Mouse (Mus musculus) bone marrow, adult 2 months (tissue): ENCODE data around the gene Shank3. TPM values are rescaled to one million over a fixed set of nuclear protein-coding genes. Genes with fewer than 3 reads are reported as not detected.

Source experiments
- H3K27ac ChIP-seq: fragments of 200-500 bp; 2 replicates; pipeline ENCODE4 v1.5.1; 2012; ENCODE audit warnings: low read depth, mild to moderate bottlenecking, control low read depth, inconsistent platforms, low read length; ENCODE audit not compliant: control insufficient read depth, poor library complexity, insufficient read depth
- H3K4me1 ChIP-seq: fragments of 200-500 bp; 2 replicates; pipeline ENCODE4 v1.6.1; 2011; ENCODE audit warnings: low read length; ENCODE audit not compliant: control insufficient read depth, insufficient read depth
- H3K4me3 ChIP-seq: fragments of 200-500 bp; replicated peaks from 2 replicates; pipeline ENCODE3; 2011; ENCODE audit warnings: mild to moderate bottlenecking, low read depth, low read length, control low read depth; ENCODE audit not compliant: control insufficient read depth
- CTCF ChIP-seq: fragments of 200-500 bp; IDR thresholded peaks from 2 replicates; pipeline ENCODE4 v1.5.1; 2011; ENCODE audit warnings: low read length, control low read depth; ENCODE audit not compliant: control insufficient read depth, insufficient read depth
- POLR2A ChIP-seq: fragments of 200-500 bp; IDR thresholded peaks from 2 replicates; pipeline ENCODE4 v1.6.1; 2011; ENCODE audit warnings: low read depth, mild to moderate bottlenecking, control low read depth, low read length, borderline replicate concordance; ENCODE audit not compliant: control insufficient read depth
- WGBS: fragments of 180-500 bp; shearing (Covaris S2); methylation state at CpG from one replicate; pipeline ENCODE4 v1.1.7; 2018; 5-methylcytosine and 5-hydroxymethylcytosine counted together
- polyA plus RNA-seq: library from polyadenylated mRNA; stranded (reverse); fragments of >200 nt; gene quantifications from 2 replicates; pipeline ENCODE4 v1.2.4, GENCODE M21; 2011; ENCODE audit warnings: low replicate concordance; ENCODE audit not compliant: missing spikeins, insufficient read depth, insufficient read length

The Shank3 gene
- polyA plus RNA-seq, 1 experiment: 23.6 TPM

DNA sequence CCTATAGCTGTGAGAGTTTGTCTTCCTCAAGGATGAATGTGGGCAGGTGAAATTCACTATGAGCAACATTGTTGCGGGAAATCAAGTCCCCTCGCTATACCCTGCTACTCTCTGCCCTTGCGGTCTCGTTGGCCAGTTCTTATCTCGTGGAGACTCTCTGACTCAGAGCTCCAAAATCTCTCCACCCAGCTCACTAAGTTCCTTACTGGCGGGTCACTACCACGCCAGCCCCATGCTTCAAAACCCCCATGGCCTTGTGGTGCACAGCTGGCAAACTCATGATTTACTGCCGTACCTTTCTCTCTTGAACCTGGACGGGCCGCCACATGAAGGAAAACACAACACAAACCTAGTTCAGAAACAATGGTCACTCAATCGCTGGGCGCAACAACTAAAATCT, 11.2 kb upstream of the Shank3 start:
- TF ChIP-seq CTCF (no peak), POLR2A (no peak)
- Histone ChIP-seq H3K27ac (no peak overlapping the region), H3K4me1 (no peaks in the 10 kb centered on the region), H3K4me3 (no peak overlapping the region)
- WGBS: 77% methylated on average over 12 of the region's 12 CpGs

DNA sequence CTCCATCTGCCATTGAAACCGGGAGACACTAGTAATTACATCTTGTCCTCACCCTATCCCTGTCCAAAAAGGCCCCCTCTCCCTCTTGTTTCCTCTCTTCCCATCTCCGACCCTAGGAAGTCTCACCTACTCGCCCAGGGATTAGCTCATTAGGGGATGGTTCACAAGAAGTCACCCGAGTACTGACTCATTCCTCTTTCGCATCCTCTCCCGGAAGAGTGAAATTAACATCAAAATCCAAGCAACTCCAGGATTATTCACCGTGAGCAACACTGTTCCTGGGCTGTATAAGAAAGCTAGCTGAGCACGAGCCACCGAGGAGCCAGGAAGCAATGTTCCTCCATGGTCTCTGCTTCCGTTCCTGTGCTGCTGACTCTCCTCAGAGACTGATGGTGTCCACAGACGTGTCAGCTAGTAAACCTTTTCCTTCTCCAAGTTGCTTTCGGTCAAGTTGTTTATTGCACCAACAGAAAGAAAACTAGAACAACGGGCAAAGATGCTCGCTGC, 10.8 kb upstream of the Shank3 start:
- no peak for TF ChIP-seq CTCF
- no peak for TF ChIP-seq POLR2A
- no peak overlapping the region for H3K27ac ChIP-seq
- no peak overlapping the region for H3K4me3 ChIP-seq
- 68% methylated on average over 14 of the region's 14 CpGs for WGBS
- H3K4me1 ChIP-seq: no peaks in the 10 kb centered on the region

DNA sequence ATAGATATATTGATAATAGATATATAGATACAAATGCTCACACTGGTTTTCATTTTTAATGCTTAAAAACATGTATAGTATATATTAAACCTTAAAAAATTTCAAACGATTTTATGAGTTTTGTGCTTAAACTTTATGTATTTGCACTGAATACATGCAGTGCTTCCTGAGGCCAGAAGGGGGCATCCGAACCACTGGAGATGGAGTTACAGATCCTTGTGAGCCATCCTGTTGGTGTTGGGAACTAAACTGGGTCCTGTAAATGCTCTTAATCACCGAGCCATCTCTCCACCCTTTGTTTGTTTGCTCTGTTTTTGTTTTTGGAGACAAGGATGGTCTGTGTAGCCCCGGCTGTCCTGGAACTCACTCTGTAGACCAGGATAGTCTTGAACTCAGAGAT, 4.5 kb upstream of the Shank3 start:
- peak; percentile 45 for TF ChIP-seq CTCF
- TF ChIP-seq POLR2A: no peak
- Histone ChIP-seq H3K4me1 (no peaks in the 10 kb centered on the region), H3K4me3 (no peak overlapping the region), H3K27ac (no peak overlapping the region)
- 68% methylated on average over 4 of the region's 4 CpGs for WGBS

DNA sequence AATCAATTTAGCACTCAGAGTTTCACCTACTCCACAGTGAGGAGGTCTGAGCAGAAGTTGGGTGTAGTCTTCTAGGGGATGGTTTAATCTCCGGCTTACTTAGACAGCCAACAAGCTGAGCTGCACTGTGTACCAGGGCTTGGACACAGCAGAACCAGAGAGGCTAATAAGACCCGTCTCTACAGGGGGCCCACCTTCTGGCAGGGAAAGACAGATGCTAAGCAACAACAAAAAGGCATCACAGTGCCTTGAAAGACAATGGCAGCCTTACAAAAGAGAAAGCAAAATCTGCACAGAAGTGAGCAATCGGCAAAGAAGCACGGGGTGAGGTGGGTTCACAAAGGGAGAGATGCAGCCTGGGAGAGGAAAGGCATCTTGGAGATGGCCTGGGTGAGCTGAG, 3.3 kb upstream of the Shank3 start:
- Histone ChIP-seq H3K4me3 (no peak overlapping the region), H3K27ac (no peak overlapping the region), H3K4me1 (no peaks in the 10 kb centered on the region)
- TF ChIP-seq POLR2A: no peak
- TF ChIP-seq CTCF: no peak
- WGBS: 60% methylated on average over 4 of the region's 4 CpGs

DNA sequence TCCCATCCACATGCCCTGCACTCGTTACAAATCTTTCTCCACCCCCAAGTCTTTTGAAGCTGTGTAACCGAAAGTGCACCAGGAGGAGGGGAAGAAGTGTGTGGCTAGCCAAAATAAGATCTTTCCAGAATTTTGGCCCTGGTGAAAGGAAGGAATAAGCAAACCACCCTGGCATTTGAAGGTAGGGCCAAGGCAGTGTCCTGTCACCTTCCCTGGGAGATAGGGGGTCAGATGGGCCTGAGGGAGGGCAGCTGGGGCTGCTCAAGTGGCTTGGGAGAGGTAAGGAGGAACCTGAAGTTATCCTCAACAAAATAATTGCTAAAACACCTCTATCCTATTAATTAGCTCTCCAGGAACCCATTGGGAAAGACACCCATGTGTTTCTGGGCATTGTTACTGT, 2.6 kb upstream of the Shank3 start:
- Histone ChIP-seq H3K27ac (no peak overlapping the region), H3K4me1 (no peaks in the 10 kb centered on the region), H3K4me3 (no peak overlapping the region)
- TF ChIP-seq CTCF: no peak
- TF ChIP-seq POLR2A: no peak
- 42% methylated on average over 2 of the region's 2 CpGs for WGBS

DNA sequence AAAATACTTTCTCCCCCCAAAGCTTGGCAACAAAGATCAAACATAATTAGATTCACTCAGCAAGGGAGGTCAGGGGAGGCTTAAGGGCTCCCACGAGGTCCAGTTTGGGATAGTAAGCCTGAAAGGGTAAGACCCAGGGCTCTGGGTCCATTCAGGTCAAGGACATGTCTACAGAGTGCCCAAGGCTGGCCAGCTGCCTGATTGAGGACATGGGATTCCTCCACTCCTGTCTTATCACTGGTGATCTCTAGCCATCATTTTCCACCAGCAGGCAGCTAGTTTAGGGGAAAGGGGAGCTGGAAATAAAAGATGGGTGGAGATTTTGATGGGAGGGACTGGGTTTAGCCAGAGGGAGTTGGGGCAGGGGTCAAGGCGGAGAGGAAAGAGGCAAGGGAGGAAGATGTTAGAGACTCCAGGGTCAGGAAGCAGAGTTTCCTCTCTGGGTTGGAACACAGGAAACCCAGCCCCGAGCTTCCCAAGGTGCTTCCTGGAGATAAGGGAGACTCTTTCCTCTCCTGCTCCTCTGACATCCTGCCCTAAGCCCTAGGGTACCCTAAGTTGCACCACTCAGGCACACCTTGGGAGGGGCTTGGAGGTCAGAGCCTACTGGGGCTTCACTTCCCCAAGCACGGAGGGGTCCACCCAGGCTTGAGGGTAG, 1.9 kb upstream of the Shank3 start:
- Histone ChIP-seq H3K27ac (no peak overlapping the region), H3K4me1 (no peaks in the 10 kb centered on the region), H3K4me3 (no peak overlapping the region)
- 5% methylated on average over 4 of the region's 4 CpGs for WGBS
- TF ChIP-seq POLR2A (no peak), CTCF (no peak)

DNA sequence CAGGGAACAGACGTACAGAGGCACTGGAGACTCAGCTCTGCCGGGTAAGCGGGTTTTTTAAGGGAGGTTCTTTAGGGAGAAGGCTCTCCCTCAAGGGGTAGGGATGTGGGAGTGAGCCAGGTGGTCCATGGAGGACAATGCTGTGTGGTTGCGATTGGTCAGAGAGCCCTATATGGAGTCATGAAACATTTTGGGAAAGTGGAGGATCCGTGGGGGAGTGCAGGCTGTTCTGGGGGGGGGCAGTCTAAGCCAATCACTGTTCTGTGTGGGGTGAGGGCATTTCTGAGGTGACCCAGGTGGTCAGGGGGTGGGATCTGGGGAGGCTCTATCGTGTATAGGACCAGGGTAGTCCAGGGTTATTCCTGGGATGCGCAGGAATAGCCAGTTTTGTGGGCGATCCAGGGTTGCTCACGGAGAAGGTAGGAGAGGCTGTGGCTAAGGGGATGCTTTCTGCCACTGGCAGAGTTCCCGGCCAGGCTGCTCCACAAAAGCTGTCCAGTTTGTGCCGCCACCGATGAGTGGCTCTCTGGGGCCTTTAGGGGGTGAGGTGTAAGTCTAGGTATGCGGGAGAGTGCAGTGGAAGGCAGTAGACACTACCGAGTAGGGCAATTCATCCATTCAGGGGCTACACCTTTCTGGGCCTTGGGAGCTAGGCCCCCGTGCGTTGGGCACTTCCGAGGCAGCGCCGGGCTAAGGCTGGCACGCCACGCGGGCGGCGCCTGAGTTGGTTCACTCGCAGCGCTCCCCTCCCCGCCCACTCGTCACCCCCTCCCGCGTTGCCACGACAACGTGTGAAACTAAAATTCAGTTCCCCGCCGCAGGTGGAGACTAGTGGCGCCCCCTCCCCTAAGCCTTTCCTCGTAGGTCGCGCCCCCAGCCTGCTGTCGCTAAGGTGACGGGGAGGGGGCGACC, 1.1 kb upstream of the Shank3 start:
- no peak for TF ChIP-seq CTCF
- TF ChIP-seq POLR2A: no peak
- H3K4me3 ChIP-seq: no peak overlapping the region
- 2% methylated on average over 41 of the region's 41 CpGs for WGBS
- H3K4me1 ChIP-seq: no peaks in the 10 kb centered on the region
- no peak overlapping the region for H3K27ac ChIP-seq

DNA sequence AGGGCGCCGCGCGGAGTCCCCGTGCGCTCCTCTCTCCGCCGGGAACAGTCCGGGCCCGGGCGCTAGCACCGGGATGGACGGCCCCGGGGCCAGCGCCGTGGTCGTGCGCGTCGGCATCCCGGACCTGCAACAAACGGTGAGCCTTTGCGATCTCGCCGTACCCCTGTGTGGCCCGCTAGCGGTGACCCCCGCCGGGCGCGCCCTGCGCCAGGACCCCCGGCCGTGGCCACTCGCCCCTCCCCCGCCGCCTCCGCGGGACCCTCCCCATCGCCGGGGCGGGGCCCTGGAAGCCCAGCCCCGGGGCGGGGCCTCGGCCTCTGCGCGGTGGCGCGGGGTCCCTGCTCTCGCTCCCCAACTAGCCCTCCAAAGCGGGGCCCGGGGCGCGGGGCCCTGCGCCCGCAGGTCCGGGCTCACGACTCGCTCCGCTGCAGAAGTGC, 379 bp downstream of the Shank3 start:
- H3K4me1 ChIP-seq: no peaks in the 10 kb centered on the region
- TF ChIP-seq POLR2A (no peak), CTCF (no peak)
- H3K4me3 ChIP-seq: no peak overlapping the region
- WGBS: under 1% methylated on average over 50 of the region's 60 CpGs
- H3K27ac ChIP-seq: no peak overlapping the region
